Mouse (Mus musculus): ENCODE data around the gene Bsn. TPM values are rescaled to one million over a fixed set of nuclear protein-coding genes. Genes with fewer than 3 reads are reported as not detected.
"Not testable (repeated sequence)": the region's sequence is repeated elsewhere in the genome, so short reads cannot be mapped to it uniquely, and the experiment has no call there.

The Bsn gene
- polyA plus RNA-seq, 1 experiment from 2014 or later, result 0.89 TPM

DNA sequence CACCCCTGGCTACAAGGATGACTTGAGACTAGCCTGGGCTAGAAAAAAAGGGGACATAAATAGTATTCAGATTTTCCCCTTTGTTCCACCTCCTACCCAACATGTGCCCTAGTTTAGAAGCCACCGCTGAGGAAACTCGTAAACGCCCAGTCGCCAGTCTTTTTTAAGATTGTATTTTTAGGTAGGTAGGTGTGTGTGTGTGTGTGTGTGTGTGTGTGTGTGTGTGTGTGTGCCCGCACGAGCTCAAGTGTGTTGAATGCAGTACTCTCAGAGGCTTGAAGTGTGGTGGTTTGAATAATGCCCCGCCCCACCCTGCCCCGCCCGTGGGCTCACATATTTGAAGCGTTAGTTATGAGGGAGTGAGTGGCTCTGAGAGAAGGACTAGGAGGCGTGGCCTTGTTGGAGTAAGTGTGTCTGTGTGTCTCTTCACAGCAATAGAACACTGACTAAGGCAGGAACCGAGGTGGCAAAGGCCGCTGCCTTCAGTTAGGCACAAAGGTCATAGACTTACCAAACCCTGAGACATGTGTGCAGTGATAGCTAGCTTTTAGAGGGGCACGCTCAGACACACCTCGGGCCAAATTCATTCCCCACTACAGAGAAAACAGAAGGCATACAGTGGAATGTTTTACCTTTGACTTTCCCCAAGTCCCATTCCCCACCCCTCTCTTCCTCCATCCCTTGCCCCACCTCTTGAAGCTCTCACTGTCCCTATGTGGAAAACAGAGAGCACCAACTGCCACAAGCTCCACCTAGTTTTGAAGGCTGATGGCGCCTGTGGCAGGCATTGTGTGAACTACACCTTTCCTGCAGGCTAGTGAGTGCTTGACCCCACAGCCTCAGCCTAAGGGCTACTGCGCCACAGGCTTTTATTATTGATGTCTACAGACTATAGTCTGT, 45.6 kb downstream of the Bsn start:
- Histone ChIP-seq H3K9me3 (no peaks in the 10 kb centered on the region), H3K4me1 (no peaks in the 10 kb centered on the region), H3K4me2 (replicated peaks) (no peak overlapping the region), H3K27ac (no peak overlapping the region), H3K36me3 (no peaks in the 10 kb centered on the region), H3K4me3 (no peak overlapping the region), H3K27me3 (no peaks in the 10 kb centered on the region), H3K9ac (no peak overlapping the region)
- ATAC-seq (ENCODE audit: low FRiP score, low read depth), result no peak
- 63% methylated on average over 17 of the region's 17 CpGs for WGBS

DNA sequence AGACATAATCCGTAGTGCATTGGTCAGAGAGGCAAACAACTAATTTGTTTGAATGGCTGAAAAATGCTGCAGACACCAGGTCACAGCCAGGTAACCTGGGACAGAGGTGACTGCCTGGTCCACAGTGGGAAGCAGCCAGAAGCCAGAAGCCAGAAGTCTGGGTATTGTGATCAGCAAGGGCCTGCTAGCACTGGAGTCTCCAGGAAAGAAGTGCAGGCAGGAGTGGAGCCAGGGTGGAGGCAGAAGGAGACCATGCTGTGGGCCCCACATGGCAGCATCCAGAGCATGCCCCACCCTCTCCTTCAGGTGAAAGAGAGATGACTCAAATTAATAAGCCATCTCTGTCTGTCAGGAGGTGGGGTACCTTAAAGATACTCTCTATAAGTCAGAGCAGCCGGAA, 46.7 kb downstream of the Bsn start:
- no peaks in the 10 kb centered on the region for H3K36me3 ChIP-seq
- H3K9ac ChIP-seq, result no peak overlapping the region
- no peak for ATAC-seq (ENCODE audit: low FRiP score, low read depth)
- no peaks in the 10 kb centered on the region for H3K9me3 ChIP-seq
- no peak overlapping the region for H3K4me2 ChIP-seq (replicated peaks)
- no peaks in the 10 kb centered on the region for H3K4me1 ChIP-seq
- no peaks in the 10 kb centered on the region for H3K27me3 ChIP-seq
- no peak overlapping the region for H3K4me3 ChIP-seq
- 90% methylated on average over 2 of the region's 2 CpGs for WGBS
- no peak overlapping the region for H3K27ac ChIP-seq

DNA sequence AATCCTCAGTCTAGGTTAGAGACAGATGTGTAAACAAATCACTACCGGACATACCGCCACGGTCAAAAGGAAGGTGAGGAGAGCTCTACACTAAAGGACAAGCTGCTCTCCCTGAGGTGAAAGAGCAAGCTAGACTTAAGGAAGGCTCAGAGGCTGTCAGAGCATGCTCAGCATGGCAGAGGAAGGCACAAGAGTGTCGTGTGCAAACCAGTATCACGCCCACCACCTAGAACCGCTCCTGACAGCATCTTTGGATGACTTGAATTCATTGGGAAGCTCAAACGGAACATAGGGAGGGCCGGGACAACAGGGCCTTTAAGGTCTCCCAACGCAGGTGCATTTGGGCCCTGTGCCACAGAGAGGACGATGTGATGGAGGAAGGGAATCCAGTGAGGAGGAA, 48.8 kb downstream of the Bsn start:
- no peaks in the 10 kb centered on the region for H3K9me3 ChIP-seq
- WGBS, result 88% methylated on average over 10 of the region's 10 CpGs
- no peaks in the 10 kb centered on the region for H3K27me3 ChIP-seq
- no peak overlapping the region for H3K9ac ChIP-seq
- no peak overlapping the region for H3K4me2 ChIP-seq (replicated peaks)
- peaks cover 17% of the 10 kb centered on the region for H3K4me1 ChIP-seq
- no peaks in the 10 kb centered on the region for H3K36me3 ChIP-seq
- no peak for ATAC-seq (ENCODE audit: low FRiP score, low read depth)
- no peak overlapping the region for H3K27ac ChIP-seq
- no peak overlapping the region for H3K4me3 ChIP-seq

DNA sequence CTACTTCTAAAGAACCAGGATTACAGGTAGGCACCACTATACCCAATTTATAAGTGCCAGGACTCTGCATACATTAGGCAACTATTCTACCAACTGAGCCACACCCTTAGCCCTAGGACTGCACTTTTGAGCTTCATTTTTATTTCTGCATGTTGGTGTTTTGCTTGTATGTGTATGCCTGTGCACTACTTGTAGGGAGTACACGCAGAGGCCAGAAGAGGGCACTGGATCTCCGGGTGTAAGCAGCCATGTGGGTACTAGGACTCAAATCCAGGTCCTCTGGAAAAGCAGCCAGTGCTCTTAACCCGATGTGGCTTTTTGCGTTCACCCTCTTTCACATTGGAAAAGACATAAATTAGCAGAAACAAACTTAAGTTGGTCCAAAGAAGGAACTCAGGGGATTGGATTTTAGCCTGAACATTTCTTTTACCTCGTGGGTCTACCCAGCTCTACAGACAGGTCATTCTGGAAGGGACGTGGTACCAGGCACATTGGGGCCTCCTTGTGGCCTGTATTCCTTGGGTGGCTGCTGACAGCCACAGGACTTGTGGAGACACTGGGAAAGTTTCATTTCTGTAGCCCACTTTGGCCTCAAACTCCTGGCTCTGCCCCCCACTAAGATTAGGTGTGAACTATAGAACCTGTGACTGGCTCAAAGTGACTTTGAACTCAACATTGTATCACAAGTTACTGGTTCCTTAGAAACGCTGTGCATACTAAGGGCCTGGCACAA, 50.1 kb downstream of the Bsn start:
- peaks cover 17% of the 10 kb centered on the region for H3K4me1 ChIP-seq
- no peak overlapping the region for H3K9ac ChIP-seq
- no peak overlapping the region for H3K27ac ChIP-seq
- WGBS, result 76% methylated on average over 7 of the region's 7 CpGs
- H3K4me2 ChIP-seq (replicated peaks), result no peak overlapping the region
- ATAC-seq (ENCODE audit: low FRiP score, low read depth), result no peak
- H3K4me3 ChIP-seq, result no peak overlapping the region
- no peaks in the 10 kb centered on the region for H3K27me3 ChIP-seq
- H3K36me3 ChIP-seq, result no peaks in the 10 kb centered on the region
- no peaks in the 10 kb centered on the region for H3K9me3 ChIP-seq

DNA sequence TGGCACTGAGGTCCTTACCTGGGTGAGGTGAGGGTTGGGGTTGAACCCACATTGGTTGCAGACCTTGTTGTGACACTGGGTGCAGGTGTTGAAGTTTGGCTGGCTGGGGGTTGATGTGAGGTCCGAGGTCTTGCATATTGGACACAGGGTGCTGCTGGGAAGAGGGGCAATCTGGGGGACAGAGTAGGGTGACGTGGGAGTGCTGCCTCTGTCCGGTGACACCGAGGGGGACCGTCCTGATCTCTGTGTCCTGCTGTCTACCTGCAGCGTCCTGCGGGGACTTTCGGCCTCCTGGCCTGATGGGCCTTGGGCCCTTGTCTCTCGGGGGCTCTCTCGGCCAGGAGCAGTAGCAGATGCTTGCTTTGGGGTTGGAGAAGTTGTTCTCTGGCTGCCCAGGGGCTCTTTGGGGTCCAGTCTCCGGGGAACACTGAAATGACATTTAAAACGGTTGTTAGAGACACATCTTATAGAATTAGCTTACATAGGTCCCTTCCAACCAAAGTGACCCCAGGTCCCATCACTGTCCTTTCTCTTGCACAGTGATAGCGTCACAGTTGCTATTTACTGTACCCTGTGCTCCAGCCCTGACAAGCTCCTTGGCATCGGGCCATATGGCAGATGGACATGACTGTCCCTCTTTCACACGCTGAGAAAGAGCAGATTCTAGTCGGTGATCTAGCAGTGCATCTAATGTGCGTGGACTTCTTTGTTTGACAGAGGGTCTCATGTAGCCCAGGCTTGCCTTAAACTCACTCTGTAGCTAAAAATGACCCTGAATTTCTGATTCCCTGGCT, 50.8 kb downstream of the Bsn start:
- 83% methylated on average over 17 of the region's 17 CpGs for WGBS
- no peak for ATAC-seq (ENCODE audit: low FRiP score, low read depth)
- H3K4me2 ChIP-seq (replicated peaks), result no peak overlapping the region
- H3K9me3 ChIP-seq, result no peaks in the 10 kb centered on the region
- no peak overlapping the region for H3K9ac ChIP-seq
- H3K4me1 ChIP-seq, result peaks cover 17% of the 10 kb centered on the region
- no peaks in the 10 kb centered on the region for H3K27me3 ChIP-seq
- H3K4me3 ChIP-seq, result no peak overlapping the region
- no peak overlapping the region for H3K27ac ChIP-seq
- H3K36me3 ChIP-seq, result no peaks in the 10 kb centered on the region

DNA sequence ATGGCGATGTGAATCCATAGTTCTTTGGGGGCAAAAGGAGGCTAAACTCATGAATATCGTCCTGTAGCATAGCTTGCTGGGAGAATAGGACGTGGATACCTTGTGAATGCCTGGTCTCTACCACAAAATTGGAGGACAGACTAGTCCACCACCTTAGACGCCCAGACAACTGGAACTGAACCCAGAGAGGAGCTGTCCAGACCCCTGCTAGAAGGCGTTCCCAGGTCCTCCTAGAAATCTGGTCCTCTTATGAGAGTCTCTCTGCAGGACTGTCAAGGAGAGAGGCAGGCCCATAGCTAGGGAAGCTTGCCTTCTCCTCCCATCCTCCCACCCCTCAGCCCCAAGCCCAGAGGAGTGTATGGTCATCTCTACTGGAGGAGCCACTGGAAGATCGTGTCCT, 52.1 kb downstream of the Bsn start:
- no peak overlapping the region for H3K27ac ChIP-seq
- WGBS, result 75% methylated on average over 6 of the region's 6 CpGs
- H3K27me3 ChIP-seq, result no peaks in the 10 kb centered on the region
- no peak overlapping the region for H3K4me3 ChIP-seq
- ATAC-seq (ENCODE audit: low FRiP score, low read depth), result no peak
- no peaks in the 10 kb centered on the region for H3K9me3 ChIP-seq
- no peaks in the 10 kb centered on the region for H3K36me3 ChIP-seq
- peaks cover 17% of the 10 kb centered on the region for H3K4me1 ChIP-seq
- H3K9ac ChIP-seq, result no peak overlapping the region
- H3K4me2 ChIP-seq (replicated peaks), result no peak overlapping the region

- no peaks in the 10 kb centered on the region for H3K36me3 ChIP-seq
- H3K9me3 ChIP-seq, result no peaks in the 10 kb centered on the region
- H3K27ac ChIP-seq, result peak overlapping the region; percentile 58; the same call in 1 of the 2 replicates
- ATAC-seq (ENCODE audit: low FRiP score, low read depth), result peak; percentile 82
- H3K4me3 ChIP-seq, result 0 out of 2 replicates have a peak overlapping the region, but pooled peaks have one; percentile 3
- H3K4me1 ChIP-seq, result peaks cover 17% of the 10 kb centered on the region
- peak overlapping the region; percentile 50 for H3K4me2 ChIP-seq (replicated peaks)
- 6% methylated on average over 17 of the region's 17 CpGs for WGBS
- H3K27me3 ChIP-seq, result no peaks in the 10 kb centered on the region
- H3K9ac ChIP-seq, result 0 out of 2 replicates have a peak overlapping the region, but pooled peaks have one; percentile 0
Measured at GRCm38 (mm10) chr9:108137523-108137922, 52.7 kb downstream of the Bsn start.

- 0 out of 2 replicates have a peak, but pooled peaks have one; percentile 57 for ATAC-seq (ENCODE audit: low FRiP score, low read depth)
- Histone ChIP-seq H3K4me3 (0 out of 2 replicates have a peak overlapping the region, but pooled peaks have one; percentile 3), H3K4me2 (replicated peaks) (peak overlapping the region; percentile 50), H3K9me3 (no peaks in the 10 kb centered on the region), H3K27me3 (no peaks in the 10 kb centered on the region), H3K36me3 (no peaks in the 10 kb centered on the region), H3K27ac (peak overlapping the region; percentile 58), H3K4me1 (peaks cover 17% of the 10 kb centered on the region), H3K9ac (no peak overlapping the region)
- WGBS, result 51% methylated on average over 6 of the region's 6 CpGs
Measured at GRCm38 (mm10) chr9:108136930-108137462, 53.2 kb downstream of the Bsn start.

GRCm38 (mm10) chr9:108136225-108136624, 54.0 kb downstream of the Bsn start:
- no peak for ATAC-seq (ENCODE audit: low FRiP score, low read depth)
- no peaks in the 10 kb centered on the region for H3K9me3 ChIP-seq
- peaks cover 17% of the 10 kb centered on the region for H3K4me1 ChIP-seq
- no peak overlapping the region for H3K9ac ChIP-seq
- H3K36me3 ChIP-seq, result no peaks in the 10 kb centered on the region
- no peaks in the 10 kb centered on the region for H3K27me3 ChIP-seq
- H3K4me2 ChIP-seq (replicated peaks), result no peak overlapping the region
- H3K27ac ChIP-seq, result no peak overlapping the region
- 39% methylated on average over 1 of the region's 1 CpGs for WGBS
- no peak overlapping the region for H3K4me3 ChIP-seq

DNA sequence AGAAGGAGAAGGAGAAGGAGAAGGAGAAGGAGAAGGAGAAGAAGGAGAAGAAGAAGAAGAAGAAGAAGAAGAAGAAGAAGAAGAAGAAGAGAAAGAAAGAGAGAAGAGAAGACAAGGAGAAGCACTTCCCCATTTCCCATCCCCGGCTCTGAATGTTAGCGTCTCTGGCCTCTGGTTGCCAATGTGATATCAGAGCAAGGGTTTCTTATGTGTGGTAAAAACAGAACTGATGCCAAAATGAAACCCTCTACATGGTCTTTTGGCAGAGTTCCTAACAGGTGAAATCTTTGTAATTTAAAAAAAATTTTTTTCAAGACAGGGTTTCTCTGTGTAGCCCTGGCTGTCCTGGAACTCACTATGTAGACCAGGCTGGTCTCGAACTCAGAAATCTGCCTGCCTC, 54.5 kb downstream of the Bsn start:
- ATAC-seq (ENCODE audit: low FRiP score, low read depth); H3K9ac ChIP-seq; H3K9me3 ChIP-seq; H3K27ac ChIP-seq; H3K4me2 ChIP-seq (replicated peaks); H3K27me3 ChIP-seq; H3K36me3 ChIP-seq; H3K4me3 ChIP-seq: not testable (repeated sequence)
- peaks cover 17% of the 10 kb centered on the region for H3K4me1 ChIP-seq
- WGBS, result 94% methylated on average over 3 of the region's 3 CpGs

- WGBS, result 46% methylated on average over 1 of the region's 1 CpGs
- peaks cover 17% of the 10 kb centered on the region for H3K4me1 ChIP-seq
- H3K9ac ChIP-seq, result no peak overlapping the region
- no peak for ATAC-seq (ENCODE audit: low FRiP score, low read depth)
- no peaks in the 10 kb centered on the region for H3K9me3 ChIP-seq
- no peak overlapping the region for H3K4me2 ChIP-seq (replicated peaks)
- no peak overlapping the region for H3K4me3 ChIP-seq
- H3K36me3 ChIP-seq, result no peaks in the 10 kb centered on the region
- no peak overlapping the region for H3K27ac ChIP-seq
- no peaks in the 10 kb centered on the region for H3K27me3 ChIP-seq
Measured at GRCm38 (mm10) chr9:108133478-108133877, 56.7 kb downstream of the Bsn start.
